14 mouse cellular contexts compared by ENCODE assay signal in genomic region chr4:155736421-155736820, GRCm38 (mm10). TPM values are rescaled to one million over a fixed set of nuclear protein-coding genes. Genes with fewer than 3 reads are reported as not detected.
DNase-seq lines count a peak whose midpoint lies in the region; ATAC-seq lines count a peak whose summit lies in the region.
"Had no signal": no experiment of that assay in that cellular context is flagged by ENCODE, and none has a peak within 500 bp of the region (broad histone marks: within the 10 kb centered on the region; RNA-seq: fewer than 3 reads in every experiment).

No protein-coding gene starts in this region.

- H3K9ac ChIP-seq in heart, embryonic 12.5 days = no peak overlapping the region
- no peak overlapping the region for H3K9ac ChIP-seq in forebrain, embryonic 12.5 days
- 0 out of 2 replicates have a peak overlapping the region, but pooled peaks have one; percentile 85 for H3K9ac ChIP-seq in limb, embryonic 13.5 days

- intact Hi-C loops in heart, postnatal 25 days (cut with DNase I) = no loop called here
- intact Hi-C loops in left cerebral cortex, postnatal 10 days (cut with DNase I) = no loop called here

- H3K4me3 ChIP-seq in heart, embryonic 12.5 days = peak overlapping the region; percentile 94; the same call in 1 of the 2 replicates
- H3K4me3 ChIP-seq in forebrain, embryonic 12.5 days (replicated peaks) = no peak overlapping the region
- peak overlapping the region; percentile 82 for H3K4me3 ChIP-seq in limb, embryonic 13.5 days

- H3K4me2 ChIP-seq in heart, embryonic 12.5 days = no peak overlapping the region
- H3K4me2 ChIP-seq in forebrain, embryonic 12.5 days = peak overlapping the region; percentile 91; the same call in 1 of the 2 replicates
- peak overlapping the region; percentile 92 for H3K4me2 ChIP-seq in limb, embryonic 13.5 days (replicated peaks)

- 86% methylated on average over 5 of the region's 5 CpGs for WGBS in heart, embryonic 12.5 days
- 93% methylated on average over 5 of the region's 5 CpGs for WGBS in forebrain, embryonic 12.5 days
- WGBS in limb, embryonic 13.5 days = 87% methylated on average over 5 of the region's 5 CpGs

- no peak for DNase-seq in heart, postnatal 25 days (ENCODE audit: low spot score)
- peak; percentile 40 to 48 for DNase-seq in cerebellum, postnatal 25 days
- DNase-seq in thymus, adult 18-20 months = no peak
- DNase-seq in left cerebral cortex, postnatal 10 days (ENCODE audit: extremely low spot score in 1 of 2, low spot score in 2 of 2) = no peak
- no peak for DNase-seq in left cerebral cortex, adult 8-10 months (ENCODE audit: low spot score in 2 of 2)
- DNase-seq: adrenal gland, postnatal 25 days; gastrocnemius, postnatal 10 days; heart, postnatal 14 days had no signal

- no peak overlapping the region for H3K27ac ChIP-seq in heart, embryonic 12.5 days (ENCODE audit: poor library complexity, severe bottlenecking)
- H3K27ac ChIP-seq in forebrain, embryonic 12.5 days = no peak overlapping the region
- H3K27ac ChIP-seq in limb, embryonic 13.5 days = no peak overlapping the region
- H3K27ac ChIP-seq: macrophage had no signal

- H3K4me1 ChIP-seq in heart, embryonic 12.5 days (replicated peaks) = peaks cover 30% of the 10 kb centered on the region
- H3K4me1 ChIP-seq in forebrain, embryonic 12.5 days = peaks cover 29% of the 10 kb centered on the region
- peaks cover 20% of the 10 kb centered on the region for H3K4me1 ChIP-seq in limb, embryonic 13.5 days

- no peaks in the 10 kb centered on the region for H3K27me3 ChIP-seq in heart, embryonic 12.5 days (replicated peaks)
- H3K27me3 ChIP-seq in forebrain, embryonic 12.5 days = no peaks in the 10 kb centered on the region
- no peaks in the 10 kb centered on the region for H3K27me3 ChIP-seq in limb, embryonic 13.5 days
- H3K27me3 ChIP-seq: Patski had no signal

- ATAC-seq in heart, embryonic 12.5 days (ENCODE audit: insufficient number of reproducible peaks, low FRiP score) = no peak
- ATAC-seq in forebrain, embryonic 12.5 days (ENCODE audit: low FRiP score) = no peak
- ATAC-seq in limb, embryonic 13.5 days (ENCODE audit: low FRiP score, low read depth) = no peak
- ATAC-seq: Patski had no signal

- no peaks in the 10 kb centered on the region for H3K9me3 ChIP-seq in heart, embryonic 12.5 days (replicated peaks)
- H3K9me3 ChIP-seq in forebrain, embryonic 12.5 days = no peaks in the 10 kb centered on the region
- H3K9me3 ChIP-seq in limb, embryonic 13.5 days = no peaks in the 10 kb centered on the region

- H3K36me3 ChIP-seq in heart, embryonic 12.5 days = peaks cover 49% of the 10 kb centered on the region
- H3K36me3 ChIP-seq in forebrain, embryonic 12.5 days (replicated peaks) = peaks cover 38% of the 10 kb centered on the region
- H3K36me3 ChIP-seq in limb, embryonic 13.5 days = peaks cover 55% of the 10 kb centered on the region

RNA-seq across cellular contexts. Expression of gene Tmem240, which starts 1.8 kb away (rescaled TPM):
- polyA plus RNA-seq in heart, embryonic 12.5 days (2016; fragmentation: Nextera tagmentation; extraction: Ambion mirVana) = 0.63 and 0.67 TPM in 2 replicates
- total RNA-seq in heart, postnatal 25 days (2021) = under 1 TPM; 0.60 to 0.87 TPM
- 2.5 and 3.2 TPM in 2 replicates for polyA plus RNA-seq in forebrain, embryonic 12.5 days (2016; fragmentation: Nextera tagmentation; extraction: Ambion mirVana)
- 1.0 and 1.1 TPM in 2 replicates for polyA plus RNA-seq in limb, embryonic 13.5 days (2015; fragmentation: Nextera tagmentation; extraction: Ambion mirVana)
- total RNA-seq in left cerebral cortex, postnatal 10 days (2021) = 10 to 100 TPM; 63.6 to 68.8 TPM
- total RNA-seq in left cerebral cortex, adult 8-10 months (2022) = 10 to 100 TPM; 43.9 to 53.3 (median 48.9) TPM
- total RNA-seq: common myeloid progenitor, adult 5-6 weeks had no signal

RNA-seq across cellular contexts. Expression of gene Atad3a, which starts 24.5 kb away (rescaled TPM):
- 102 and 104 TPM in 2 replicates for polyA plus RNA-seq in heart, embryonic 12.5 days (2016; fragmentation: Nextera tagmentation; extraction: Ambion mirVana)
- 10 to 100 TPM; 49.6 to 50.3 TPM for total RNA-seq in heart, postnatal 25 days (2021)
- 95.3 and 99.0 TPM in 2 replicates for polyA plus RNA-seq in forebrain, embryonic 12.5 days (2016; fragmentation: Nextera tagmentation; extraction: Ambion mirVana)
- polyA plus RNA-seq in limb, embryonic 13.5 days (2015; fragmentation: Nextera tagmentation; extraction: Ambion mirVana) = 94.4 and 100 TPM in 2 replicates
- total RNA-seq in left cerebral cortex, postnatal 10 days (2021) = 10 to 100 TPM; 56.0 to 57.9 TPM
- 10 to 100 TPM; 41.3 to 55.7 (median 51.1) TPM for total RNA-seq in left cerebral cortex, adult 8-10 months (2022)

RNA-seq across cellular contexts. Expression of gene Ssu72, which starts 31.8 kb away (rescaled TPM):
- polyA plus RNA-seq in heart, embryonic 12.5 days (2016; fragmentation: Nextera tagmentation; extraction: Ambion mirVana) = 111 and 116 TPM in 2 replicates
- total RNA-seq in heart, postnatal 25 days (2021) = 10 to 100 TPM; 41.8 to 44.6 TPM
- 137 and 139 TPM in 2 replicates for polyA plus RNA-seq in forebrain, embryonic 12.5 days (2016; fragmentation: Nextera tagmentation; extraction: Ambion mirVana)
- polyA plus RNA-seq in limb, embryonic 13.5 days (2015; fragmentation: Nextera tagmentation; extraction: Ambion mirVana) = 141 and 150 TPM in 2 replicates
- 10 to 100 TPM; 82.3 to 85.4 TPM for total RNA-seq in left cerebral cortex, postnatal 10 days (2021)
- total RNA-seq in left cerebral cortex, adult 8-10 months (2022) = 100 to 1,000 TPM in 2 of 4 experiments, 10 to 100 TPM in 2; 91.0 to 111 (median 98.8) TPM

RNA-seq across cellular contexts. Expression of gene Vwa1, which starts 38.1 kb away (rescaled TPM):
- 1.7 TPM in 2 replicates for polyA plus RNA-seq in heart, embryonic 12.5 days (2016; fragmentation: Nextera tagmentation; extraction: Ambion mirVana)
- 1 to 10 TPM; 7.9 to 9.4 TPM for total RNA-seq in heart, postnatal 25 days (2021)
- polyA plus RNA-seq in forebrain, embryonic 12.5 days (2016; fragmentation: Nextera tagmentation; extraction: Ambion mirVana) = 9.8 and 11.5 TPM in 2 replicates
- 11.1 and 11.6 TPM in 2 replicates for polyA plus RNA-seq in limb, embryonic 13.5 days (2015; fragmentation: Nextera tagmentation; extraction: Ambion mirVana)
- 10 to 100 TPM; 14.6 to 19.3 TPM for total RNA-seq in left cerebral cortex, postnatal 10 days (2021)
- total RNA-seq in left cerebral cortex, adult 8-10 months (2022) = 10 to 100 TPM; 14.0 to 14.9 (median 14.4) TPM

RNA-seq across cellular contexts. Expression of gene Fndc10, which starts 42.3 kb away (rescaled TPM):
- 5.2 and 5.5 TPM in 2 replicates for polyA plus RNA-seq in heart, embryonic 12.5 days (2016; fragmentation: Nextera tagmentation; extraction: Ambion mirVana)
- total RNA-seq in heart, postnatal 25 days (2021) = 1 to 10 TPM; 1.2 TPM
- 2.4 and 5.9 TPM in 2 replicates for polyA plus RNA-seq in forebrain, embryonic 12.5 days (2016; fragmentation: Nextera tagmentation; extraction: Ambion mirVana)
- polyA plus RNA-seq in limb, embryonic 13.5 days (2015; fragmentation: Nextera tagmentation; extraction: Ambion mirVana) = 8.4 and 10.2 TPM in 2 replicates
- 10 to 100 TPM; 20.2 to 22.2 TPM for total RNA-seq in left cerebral cortex, postnatal 10 days (2021)
- 10 to 100 TPM; 31.6 to 37.7 (median 34.7) TPM for total RNA-seq in left cerebral cortex, adult 8-10 months (2022)

Comparison
In these comparisons a context has a peak if more than half of its experiments do, and no peak if none do; other contexts are left out.
1. DNase-seq: peak in cerebellum, postnatal 25 days (2 of 2); none in heart, postnatal 25 days (single experiment), thymus, adult 18-20 months (0 of 2), left cerebral cortex, postnatal 10 days (0 of 2) and left cerebral cortex, adult 8-10 months (0 of 2).
2. RNA of gene Tmem240, which starts 1.8 kb away (total RNA-seq): 63.6 to 68.8 TPM in left cerebral cortex, postnatal 10 days and 43.9 to 53.3 TPM in left cerebral cortex, adult 8-10 months; 0.60 to 0.87 TPM in heart, postnatal 25 days; every median in the first group is over 10 times any median in the second.